Mouse (Mus musculus): ENCODE measurements around the gene Rab12.

DNA sequence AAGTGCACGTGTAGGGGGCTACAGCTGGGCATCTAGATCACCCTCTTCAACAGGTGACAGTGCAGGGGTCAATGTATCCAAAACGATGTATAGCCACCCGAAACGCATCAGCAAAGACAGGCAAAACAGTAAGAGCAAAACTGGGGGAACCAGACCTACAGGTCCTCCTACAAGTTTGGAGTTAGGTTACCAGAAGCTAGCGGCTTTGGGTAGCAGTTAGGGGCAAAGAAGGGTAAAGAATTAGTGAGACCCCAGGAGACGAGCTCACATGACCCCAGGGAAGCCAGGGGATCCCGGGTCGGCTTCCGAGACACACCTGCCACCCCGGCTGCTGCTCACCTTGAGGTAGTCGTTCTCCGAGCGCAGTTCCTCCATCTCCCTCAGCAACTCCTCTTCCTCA, 71.6 kb downstream of the Rab12 start:
- TF ChIP-seq EP300 (IDR thresholded peaks at IDR 0.05) (no peak), CTCF (IDR thresholded peaks at IDR 0.05) (no peak)

Data from lung, postnatal 0 days (tissue).